Mouse (Mus musculus) megakaryocyte, embryonic 14.5 days (primary cell): ENCODE results near the gene Gm6482. TPM values are rescaled to one million over a fixed set of nuclear protein-coding genes. Genes with fewer than 3 reads are reported as not detected.
"Not testable (repeated sequence)": the region's sequence is repeated elsewhere in the genome, so short reads cannot be mapped to it uniquely, and the experiment has no call there.

Source experiments
- H3K27me3 ChIP-seq: replicated peaks from 2 replicates; pipeline ENCODE3; 2012; ENCODE audit warnings: inconsistent platforms
- H3K36me3 ChIP-seq: replicated peaks from 2 replicates; pipeline ENCODE3; 2012; ENCODE audit warnings: low read length, inconsistent platforms, mixed read lengths
- H3K4me1 ChIP-seq: 2 replicates; pipeline ENCODE4 v1.6.1; 2012; ENCODE audit warnings: inconsistent platforms
- H3K4me3 ChIP-seq: replicated peaks from 2 replicates; pipeline ENCODE3; 2012; ENCODE audit warnings: moderate library complexity, mild to moderate bottlenecking, inconsistent platforms
- H3K9me3 ChIP-seq: 2 replicates; pipeline ENCODE4 v1.6.1; 2012; ENCODE audit warnings: inconsistent platforms
- polyA plus RNA-seq: library from polyadenylated mRNA; stranded (reverse); fragments of >175 nt; gene quantifications from 2 replicates; pipeline ENCODE4 v1.2.3, GENCODE M21; 2012; ENCODE audit warnings: low replicate concordance; ENCODE audit not compliant: insufficient read depth

Gene Gm6482
- not detected in 2 replicates for polyA plus RNA-seq

GRCm38 (mm10) chr14:41408181-41408580, at the start of gene Gm6482:
Gene Gm6482, minus strand, starts transcription at chr14:41408281.
- H3K4me1 ChIP-seq, H3K4me3 ChIP-seq, H3K27me3 ChIP-seq, H3K9me3 ChIP-seq, H3K36me3 ChIP-seq: not testable (repeated sequence)

- H3K27me3 ChIP-seq, H3K4me1 ChIP-seq, H3K9me3 ChIP-seq, H3K4me3 ChIP-seq, H3K36me3 ChIP-seq: not testable (repeated sequence)
These were observed 45.3 kb upstream of the Gm6482 start, which contains the start of gene Gm7954 for GRCm38 (mm10) chr14:41453418-41453817. Gene Gm7954, minus strand, starts transcription at chr14:41453518.

GRCm38 (mm10) chr14:41425393-41426075, 17.5 kb upstream of the Gm6482 start:
- H3K9me3 ChIP-seq, H3K4me1 ChIP-seq, H3K36me3 ChIP-seq, H3K4me3 ChIP-seq, H3K27me3 ChIP-seq: not testable (repeated sequence)

- not testable (repeated sequence) for H3K4me1 ChIP-seq, H3K9me3 ChIP-seq, H3K36me3 ChIP-seq, H3K4me3 ChIP-seq, H3K27me3 ChIP-seq
These were observed 16.6 kb upstream of the Gm6482 start for GRCm38 (mm10) chr14:41424694-41425093.

GRCm38 (mm10) chr14:41386279-41386678, 21.8 kb downstream of the Gm6482 start, which contains the start of gene Gm7945:
Gene Gm7945, minus strand, starts transcription at chr14:41386379.
- H3K4me3 ChIP-seq, H3K27me3 ChIP-seq, H3K9me3 ChIP-seq, H3K4me1 ChIP-seq, H3K36me3 ChIP-seq: not testable (repeated sequence)

Other genes starting within 250 kb of the Gm6482 start
- gene Sftpd, start 223.1 kb downstream of the Gm6482 start, polyA plus RNA-seq: not detected in 2 replicates
- gene Gm2832, start 129.5 kb downstream of the Gm6482 start, polyA plus RNA-seq: not detected in 2 replicates
- gene Gm5798, start 59.7 kb downstream of the Gm6482 start, polyA plus RNA-seq: not detected in 2 replicates
- not detected in 2 replicates for gene Gm7945, start 21.9 kb downstream of the Gm6482 start, polyA plus RNA-seq
- gene Gm7954, start 45.2 kb upstream of the Gm6482 start, polyA plus RNA-seq: not detected in 2 replicates
- not detected in 2 replicates for gene Gm3486, start 81.2 kb upstream of the Gm6482 start, polyA plus RNA-seq
- not detected in 2 replicates for gene Gm7970, start 147.3 kb upstream of the Gm6482 start, polyA plus RNA-seq
- gene 1700049E17Rik2, start 164.9 kb upstream of the Gm6482 start, polyA plus RNA-seq: not detected in 2 replicates
- not detected in 2 replicates for gene Gm3072, start 216.3 kb upstream of the Gm6482 start, polyA plus RNA-seq
- not detected in 2 replicates for gene Gm3676, start 238.2 kb upstream of the Gm6482 start, polyA plus RNA-seq